Mouse (Mus musculus): Measurements from ENCODE around the gene Adra1b. TPM values are rescaled to one million over a fixed set of nuclear protein-coding genes. Genes with fewer than 3 reads are reported as not detected.

Adra1b gene
- polyA plus RNA-seq, 1 experiment = not detected

DNA sequence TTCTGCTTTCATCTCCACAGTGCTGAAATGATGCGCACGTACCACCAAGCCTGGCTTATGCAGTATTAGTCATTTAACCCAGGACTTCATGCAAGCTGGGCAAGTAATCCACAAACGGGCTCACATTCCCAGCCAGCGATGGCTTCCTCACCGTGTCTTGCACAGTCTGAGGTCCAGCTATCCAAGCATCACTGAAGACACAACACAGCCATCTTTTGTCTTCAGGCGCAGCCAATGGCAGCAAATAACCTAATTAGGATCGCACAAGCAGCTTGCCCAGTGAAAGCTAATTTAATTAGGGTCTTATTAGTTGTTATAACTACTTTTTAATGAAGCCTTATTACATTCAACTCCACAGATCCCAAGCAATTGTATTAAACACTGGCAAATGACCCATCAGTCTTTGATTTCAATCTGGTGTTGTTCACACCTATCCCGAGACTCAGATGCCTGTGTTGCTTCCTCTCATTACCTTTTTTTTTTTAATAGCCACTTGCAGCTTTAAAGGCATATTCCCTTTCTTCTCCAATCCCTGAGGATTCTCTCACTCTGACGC, 83.6 kb downstream of the Adra1b start:
- Histone ChIP-seq H3K36me3 (ENCODE audit: control insufficient read depth) (no peaks in the 10 kb centered on the region), H3K27me3 (ENCODE audit: control insufficient read depth) (no peaks in the 10 kb centered on the region), H3K9me3 (ENCODE audit: control insufficient read depth, low read length) (no peaks in the 10 kb centered on the region), H3K4me1 (ENCODE audit: control insufficient read depth) (no peaks in the 10 kb centered on the region), H3K4me3 (replicated peaks) (no peak overlapping the region)
- TF ChIP-seq TAL1 (IDR thresholded peaks at IDR 0.05; ENCODE audit: low read length) (no peak), GATA1 (IDR thresholded peaks at IDR 0.05; ENCODE audit: low read length) (no peak)

DNA sequence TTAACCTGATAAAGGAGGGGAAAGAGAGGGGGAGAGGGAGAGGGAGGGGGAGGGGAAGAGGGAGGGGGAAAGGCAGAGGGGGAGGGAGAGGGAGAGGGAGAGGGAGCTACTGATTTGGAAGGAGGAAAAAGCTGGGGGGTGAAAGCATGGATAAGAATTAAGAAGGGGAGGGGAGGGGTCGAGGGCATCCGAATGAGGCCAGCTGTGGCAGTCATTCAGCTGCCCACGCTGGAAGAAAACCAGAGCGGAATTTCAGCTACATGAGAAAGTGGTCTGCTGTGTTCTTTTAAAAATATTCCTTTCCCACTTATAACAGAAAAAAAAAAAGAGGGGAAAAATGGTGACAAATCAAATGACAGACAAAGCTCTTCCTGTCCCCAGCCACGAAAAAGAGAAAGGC, 88.5 kb downstream of the Adra1b start:
- no peak overlapping the region for H3K4me3 ChIP-seq (replicated peaks)
- no peaks in the 10 kb centered on the region for H3K27me3 ChIP-seq (ENCODE audit: control insufficient read depth)
- H3K36me3 ChIP-seq (ENCODE audit: control insufficient read depth) = no peaks in the 10 kb centered on the region
- H3K4me1 ChIP-seq (ENCODE audit: control insufficient read depth) = no peaks in the 10 kb centered on the region
- H3K9me3 ChIP-seq (ENCODE audit: control insufficient read depth, low read length) = peaks cover 3% of the 10 kb centered on the region
- TF ChIP-seq TAL1 (IDR thresholded peaks at IDR 0.05; ENCODE audit: low read length) (no peak), GATA1 (IDR thresholded peaks at IDR 0.05; ENCODE audit: low read length) (no peak)

DNA sequence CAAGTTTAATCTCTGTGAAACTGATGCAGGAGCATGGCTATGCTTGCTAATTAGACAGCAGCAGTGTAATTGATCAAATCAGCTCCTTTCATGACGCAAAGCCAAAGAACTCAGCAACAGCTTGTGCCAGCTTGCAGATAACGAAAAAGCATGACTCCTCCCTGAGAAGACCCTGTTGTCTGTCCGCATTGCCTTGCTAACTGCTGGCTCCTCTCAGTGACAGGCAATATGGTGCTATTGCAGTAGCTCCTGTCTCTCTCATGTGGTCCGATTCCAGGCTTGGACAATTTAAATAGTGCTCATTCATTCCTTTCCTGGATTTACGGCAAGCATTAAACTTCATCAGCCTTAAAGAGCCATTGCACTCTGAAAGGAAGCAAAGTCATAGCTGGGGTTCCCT, 93.3 kb downstream of the Adra1b start:
- H3K9me3 ChIP-seq (ENCODE audit: control insufficient read depth, low read length) = peaks cover 3% of the 10 kb centered on the region
- H3K27me3 ChIP-seq (ENCODE audit: control insufficient read depth) = no peaks in the 10 kb centered on the region
- H3K4me3 ChIP-seq (replicated peaks) = no peak overlapping the region
- no peak for TF ChIP-seq GATA1 (IDR thresholded peaks at IDR 0.05; ENCODE audit: low read length)
- TF ChIP-seq TAL1 (IDR thresholded peaks at IDR 0.05; ENCODE audit: low read length) = no peak
- no peaks in the 10 kb centered on the region for H3K36me3 ChIP-seq (ENCODE audit: control insufficient read depth)
- no peaks in the 10 kb centered on the region for H3K4me1 ChIP-seq (ENCODE audit: control insufficient read depth)

DNA sequence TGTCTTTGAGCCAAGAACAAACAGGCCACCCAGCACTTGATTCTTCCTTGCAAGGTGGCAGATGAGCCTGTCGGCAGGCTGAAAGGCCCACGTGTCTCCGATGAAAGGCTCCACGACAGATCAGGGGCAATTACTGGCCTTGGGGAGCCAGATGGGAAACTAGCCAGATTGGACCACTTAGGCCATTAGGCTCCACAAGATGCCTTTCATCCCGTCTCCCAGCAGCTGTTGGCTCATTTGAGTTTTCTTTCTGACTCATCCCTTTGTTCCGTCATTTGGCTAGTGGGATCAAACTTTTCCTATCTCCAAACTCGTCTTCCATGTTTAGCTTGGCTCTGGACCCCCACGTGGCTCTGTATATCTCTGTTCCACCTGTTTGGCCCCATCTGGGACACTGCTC, 105.0 kb downstream of the Adra1b start:
- H3K4me3 ChIP-seq (replicated peaks) = no peak overlapping the region
- H3K27me3 ChIP-seq (ENCODE audit: control insufficient read depth) = no peaks in the 10 kb centered on the region
- no peaks in the 10 kb centered on the region; the same call in 1 of the 2 replicates for H3K36me3 ChIP-seq (ENCODE audit: control insufficient read depth)
- H3K9me3 ChIP-seq (ENCODE audit: control insufficient read depth, low read length) = peaks cover 4% of the 10 kb centered on the region
- no peaks in the 10 kb centered on the region for H3K4me1 ChIP-seq (ENCODE audit: control insufficient read depth)
- no peak for TF ChIP-seq TAL1 (IDR thresholded peaks at IDR 0.05; ENCODE audit: low read length)
- no peak for TF ChIP-seq GATA1 (IDR thresholded peaks at IDR 0.05; ENCODE audit: low read length)

DNA sequence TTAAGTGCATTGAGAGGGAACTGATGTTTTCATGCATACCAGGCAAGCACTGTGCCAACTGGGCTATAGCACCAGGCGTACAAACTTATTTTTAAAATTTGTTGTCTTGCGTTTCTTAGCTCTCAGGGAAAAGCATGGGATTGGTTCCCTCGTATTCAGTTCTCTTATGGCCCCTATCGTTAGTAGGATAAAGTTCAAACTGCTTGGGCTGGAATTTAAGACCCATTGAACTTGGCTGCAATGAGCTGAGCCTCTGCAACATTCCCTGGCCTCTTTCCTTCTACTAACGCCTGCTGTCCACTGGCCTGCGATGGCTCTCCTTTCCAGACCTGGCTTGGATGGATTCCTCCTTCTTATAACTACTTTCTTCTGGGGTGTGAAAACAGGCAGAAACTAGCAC, 110.6 kb downstream of the Adra1b start:
- Histone ChIP-seq H3K9me3 (ENCODE audit: control insufficient read depth, low read length) (peaks cover 2% of the 10 kb centered on the region), H3K4me1 (ENCODE audit: control insufficient read depth) (no peaks in the 10 kb centered on the region), H3K27me3 (ENCODE audit: control insufficient read depth) (no peaks in the 10 kb centered on the region), H3K36me3 (ENCODE audit: control insufficient read depth) (no peaks in the 10 kb centered on the region; the same call in 1 of the 2 replicates), H3K4me3 (replicated peaks) (no peak overlapping the region)
- TF ChIP-seq TAL1 (IDR thresholded peaks at IDR 0.05; ENCODE audit: low read length) (no peak), GATA1 (IDR thresholded peaks at IDR 0.05; ENCODE audit: low read length) (no peak)

DNA sequence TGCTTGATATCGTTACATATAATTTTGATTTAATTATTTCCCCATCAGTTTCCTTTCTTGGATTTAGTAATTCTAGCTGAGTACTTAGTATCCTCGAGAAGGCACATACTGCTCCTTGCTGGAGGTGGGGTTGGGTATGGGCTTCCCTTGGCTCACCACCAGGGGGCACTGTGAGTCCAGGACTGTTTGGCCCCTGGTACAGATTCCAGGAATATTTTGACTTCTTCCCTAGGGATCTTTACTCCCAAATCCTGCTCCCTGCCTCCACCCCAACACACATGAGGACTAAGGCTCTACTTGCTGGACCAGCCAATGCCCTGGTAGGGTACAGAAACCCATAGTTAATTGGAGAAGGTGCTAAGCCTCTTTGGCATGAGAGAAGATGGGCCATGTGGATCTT, 117.2 kb downstream of the Adra1b start:
- H3K9me3 ChIP-seq (ENCODE audit: control insufficient read depth, low read length) = no peaks in the 10 kb centered on the region
- H3K4me1 ChIP-seq (ENCODE audit: control insufficient read depth) = no peaks in the 10 kb centered on the region
- no peak overlapping the region for H3K4me3 ChIP-seq (replicated peaks)
- no peaks in the 10 kb centered on the region; the same call in 1 of the 2 replicates for H3K36me3 ChIP-seq (ENCODE audit: control insufficient read depth)
- TF ChIP-seq TAL1 (IDR thresholded peaks at IDR 0.05; ENCODE audit: low read length) (no peak), GATA1 (IDR thresholded peaks at IDR 0.05; ENCODE audit: low read length) (no peak)
- no peaks in the 10 kb centered on the region for H3K27me3 ChIP-seq (ENCODE audit: control insufficient read depth)

DNA sequence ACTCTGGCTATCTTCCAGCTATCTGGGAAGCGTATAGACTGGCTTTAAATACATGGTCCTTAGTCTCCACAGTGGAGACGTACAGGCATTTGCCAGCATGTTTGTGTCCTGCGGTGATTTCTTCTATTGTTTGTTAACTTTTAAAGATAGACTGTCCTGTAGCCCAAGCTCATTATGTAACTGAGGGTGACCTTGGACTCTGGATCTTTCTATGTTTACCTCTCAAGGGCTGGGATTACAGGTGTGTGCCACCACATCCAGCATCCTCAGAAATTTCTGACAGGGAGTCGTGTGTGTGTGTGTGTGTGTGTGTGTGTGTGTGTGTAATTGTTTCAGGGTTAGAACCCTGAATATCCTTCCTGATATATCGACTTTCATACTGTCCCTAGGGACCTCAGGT, 117.9 kb downstream of the Adra1b start:
- no peaks in the 10 kb centered on the region; the same call in 1 of the 2 replicates for H3K36me3 ChIP-seq (ENCODE audit: control insufficient read depth)
- TF ChIP-seq GATA1 (IDR thresholded peaks at IDR 0.05; ENCODE audit: low read length) (no peak), TAL1 (IDR thresholded peaks at IDR 0.05; ENCODE audit: low read length) (no peak)
- H3K27me3 ChIP-seq (ENCODE audit: control insufficient read depth) = no peaks in the 10 kb centered on the region
- no peaks in the 10 kb centered on the region for H3K9me3 ChIP-seq (ENCODE audit: control insufficient read depth, low read length)
- no peak overlapping the region for H3K4me3 ChIP-seq (replicated peaks)
- no peaks in the 10 kb centered on the region for H3K4me1 ChIP-seq (ENCODE audit: control insufficient read depth)

DNA sequence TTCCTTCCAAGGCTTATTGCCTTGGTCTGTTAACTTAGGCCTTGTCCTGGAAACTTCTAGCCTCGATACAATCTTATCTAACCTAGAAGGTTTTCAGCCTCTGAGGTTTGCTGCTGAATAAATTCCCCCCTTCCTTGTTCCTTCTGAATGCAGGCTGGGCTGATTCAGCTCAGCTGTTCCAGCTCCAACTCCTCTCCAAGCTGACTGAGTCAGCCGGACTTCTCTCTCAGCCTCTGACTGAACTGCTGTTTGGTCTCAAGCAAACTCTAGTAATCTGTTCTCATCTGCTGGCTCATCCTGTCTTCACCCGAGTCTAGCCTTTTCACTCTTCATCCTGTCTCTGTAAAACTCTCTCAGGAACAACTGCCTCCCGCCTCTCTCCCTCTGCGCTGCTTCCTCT, 121.5 kb downstream of the Adra1b start:
- no peak overlapping the region for H3K4me3 ChIP-seq (replicated peaks)
- H3K36me3 ChIP-seq (ENCODE audit: control insufficient read depth) = no peaks in the 10 kb centered on the region
- no peak for TF ChIP-seq GATA1 (IDR thresholded peaks at IDR 0.05; ENCODE audit: low read length)
- no peak for TF ChIP-seq TAL1 (IDR thresholded peaks at IDR 0.05; ENCODE audit: low read length)
- H3K9me3 ChIP-seq (ENCODE audit: control insufficient read depth, low read length) = no peaks in the 10 kb centered on the region
- peaks cover 18% of the 10 kb centered on the region for H3K27me3 ChIP-seq (ENCODE audit: control insufficient read depth)
- no peaks in the 10 kb centered on the region for H3K4me1 ChIP-seq (ENCODE audit: control insufficient read depth)

DNA sequence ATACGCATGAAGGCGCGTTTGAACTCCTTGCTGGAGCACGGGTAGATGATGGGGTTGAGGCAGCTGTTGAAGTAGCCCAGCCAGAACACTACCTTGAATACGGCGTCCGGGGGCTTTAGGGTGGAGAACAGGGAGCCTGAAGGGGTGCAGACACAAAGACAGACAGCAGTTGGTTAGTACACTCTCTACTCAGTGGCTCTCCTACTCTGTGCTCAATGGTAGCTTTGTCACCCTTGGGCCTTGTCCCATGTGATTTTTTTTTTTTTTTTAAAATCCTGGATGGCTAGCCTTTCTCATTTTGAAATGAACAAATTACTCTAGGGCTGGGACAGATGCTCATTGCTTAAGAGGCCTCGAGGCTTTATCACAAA, 124.7 kb downstream of the Adra1b start:
- no peaks in the 10 kb centered on the region for H3K4me1 ChIP-seq (ENCODE audit: control insufficient read depth)
- no peaks in the 10 kb centered on the region for H3K9me3 ChIP-seq (ENCODE audit: control insufficient read depth, low read length)
- H3K36me3 ChIP-seq (ENCODE audit: control insufficient read depth) = no peaks in the 10 kb centered on the region
- no peak for TF ChIP-seq TAL1 (IDR thresholded peaks at IDR 0.05; ENCODE audit: low read length)
- no peak overlapping the region for H3K4me3 ChIP-seq (replicated peaks)
- H3K27me3 ChIP-seq (ENCODE audit: control insufficient read depth) = peaks cover 24% of the 10 kb centered on the region
